Mouse (Mus musculus): ENCODE measurements around the gene Rbm43. TPM values are rescaled to one million over a fixed set of nuclear protein-coding genes. Genes with fewer than 3 reads are reported as not detected.

The Rbm43 gene
- 4.8 and 5.8 TPM in 2 replicates for polyA plus RNA-seq (2014; fragmentation: Nextera tagmentation; extraction: Ambion mirVana)

- Histone ChIP-seq H3K9me3 (ENCODE audit: control insufficient read depth, low read length) (no peaks in the 10 kb centered on the region), H3K36me3 (ENCODE audit: control insufficient read depth, insufficient read depth, low read length) (no peaks in the 10 kb centered on the region), H3K4me3 (ENCODE audit: low read depth, low read length) (peak within 1 kb of the TSS; percentile 49), H3K27me3 (ENCODE audit: control insufficient read depth, insufficient read depth, low read length) (no peaks in the 10 kb centered on the region), H3K9ac (replicated peaks; ENCODE audit: low read depth, low read length) (peak within 1 kb of the TSS; percentile 46), H3K4me1 (ENCODE audit: control insufficient read depth, insufficient read depth, low read length) (no peaks in the 10 kb centered on the region), H3K4me2 (ENCODE audit: low read depth, low read length) (peak within 1 kb of the TSS; percentile 92), H3K27ac (ENCODE audit: low read depth, low read length) (no peak within 1 kb of the TSS)
- peak; percentile 89 for ATAC-seq (ENCODE audit: low read depth)
- WGBS: 1% methylated on average over 48 of the region's 48 CpGs
Observed at GRCm38 (mm10) chr2:51934574-51935334, at the start of gene Rbm43. Rbm43 (minus strand) TSS chr2:51935163.

- WGBS: 80% methylated on average over 13 of the region's 13 CpGs
- H3K4me3 ChIP-seq (ENCODE audit: low read depth, low read length): no peak overlapping the region
- no peaks in the 10 kb centered on the region for H3K27me3 ChIP-seq (ENCODE audit: control insufficient read depth, insufficient read depth, low read length)
- no peaks in the 10 kb centered on the region for H3K4me1 ChIP-seq (ENCODE audit: control insufficient read depth, insufficient read depth, low read length)
- no peak overlapping the region for H3K4me2 ChIP-seq (ENCODE audit: low read depth, low read length)
- no peaks in the 10 kb centered on the region for H3K36me3 ChIP-seq (ENCODE audit: control insufficient read depth, insufficient read depth, low read length)
- no peak overlapping the region for H3K27ac ChIP-seq (ENCODE audit: low read depth, low read length)
- no peak for ATAC-seq (ENCODE audit: low read depth)
- no peaks in the 10 kb centered on the region for H3K9me3 ChIP-seq (ENCODE audit: control insufficient read depth, low read length)
- no peak overlapping the region for H3K9ac ChIP-seq (replicated peaks; ENCODE audit: low read depth, low read length)
Observed at GRCm38 (mm10) chr2:51982288-51982687, 47.3 kb upstream of the Rbm43 start.

- WGBS: 55% methylated on average over 11 of the region's 11 CpGs
- H3K9me3 ChIP-seq (ENCODE audit: control insufficient read depth, low read length): no peaks in the 10 kb centered on the region
- no peaks in the 10 kb centered on the region for H3K27me3 ChIP-seq (ENCODE audit: control insufficient read depth, insufficient read depth, low read length)
- no peak overlapping the region for H3K9ac ChIP-seq (replicated peaks; ENCODE audit: low read depth, low read length)
- ATAC-seq (ENCODE audit: low read depth): no peak
- peak overlapping the region; percentile 44 for H3K27ac ChIP-seq (ENCODE audit: low read depth, low read length)
- H3K4me3 ChIP-seq (ENCODE audit: low read depth, low read length): no peak overlapping the region
- no peaks in the 10 kb centered on the region for H3K36me3 ChIP-seq (ENCODE audit: control insufficient read depth, insufficient read depth, low read length)
- no peaks in the 10 kb centered on the region for H3K4me1 ChIP-seq (ENCODE audit: control insufficient read depth, insufficient read depth, low read length)
- no peak overlapping the region for H3K4me2 ChIP-seq (ENCODE audit: low read depth, low read length)
Observed at GRCm38 (mm10) chr2:51981630-51982029, 46.7 kb upstream of the Rbm43 start.

- no peaks in the 10 kb centered on the region for H3K9me3 ChIP-seq (ENCODE audit: control insufficient read depth, low read length)
- peak within 1 kb of the TSS; percentile 47 for H3K4me3 ChIP-seq (ENCODE audit: low read depth, low read length)
- 77% methylated on average over 9 of the region's 9 CpGs for WGBS
- H3K27ac ChIP-seq (ENCODE audit: low read depth, low read length): no peak within 1 kb of the TSS
- H3K36me3 ChIP-seq (ENCODE audit: control insufficient read depth, insufficient read depth, low read length): no peaks in the 10 kb centered on the region
- peak within 1 kb of the TSS; percentile 76 for H3K4me2 ChIP-seq (ENCODE audit: low read depth, low read length)
- peak within 1 kb of the TSS; percentile 56 for H3K9ac ChIP-seq (replicated peaks; ENCODE audit: low read depth, low read length)
- H3K4me1 ChIP-seq (ENCODE audit: control insufficient read depth, insufficient read depth, low read length): no peaks in the 10 kb centered on the region
- no peaks in the 10 kb centered on the region for H3K27me3 ChIP-seq (ENCODE audit: control insufficient read depth, insufficient read depth, low read length)
- no peak for ATAC-seq (ENCODE audit: low read depth)
Observed at GRCm38 (mm10) chr2:51973410-51973968, 38.5 kb upstream of the Rbm43 start, which contains the start of gene Nmi. Nmi (minus strand) TSS chr2:51973494.

- Histone ChIP-seq H3K4me2 (ENCODE audit: low read depth, low read length) (peak overlapping the region; percentile 76), H3K36me3 (ENCODE audit: control insufficient read depth, insufficient read depth, low read length) (no peaks in the 10 kb centered on the region), H3K27ac (ENCODE audit: low read depth, low read length) (no peak overlapping the region), H3K9me3 (ENCODE audit: control insufficient read depth, low read length) (no peaks in the 10 kb centered on the region), H3K4me3 (ENCODE audit: low read depth, low read length) (peak overlapping the region; percentile 47), H3K9ac (replicated peaks; ENCODE audit: low read depth, low read length) (peak overlapping the region; percentile 56), H3K27me3 (ENCODE audit: control insufficient read depth, insufficient read depth, low read length) (no peaks in the 10 kb centered on the region), H3K4me1 (ENCODE audit: control insufficient read depth, insufficient read depth, low read length) (no peaks in the 10 kb centered on the region)
- peak; percentile 86 for ATAC-seq (ENCODE audit: low read depth)
- WGBS: 3% methylated on average over 40 of the region's 40 CpGs
Observed at GRCm38 (mm10) chr2:51972641-51973409, 37.9 kb upstream of the Rbm43 start.

GRCm38 (mm10) chr2:51972142-51972541, 37.2 kb upstream of the Rbm43 start:
- Histone ChIP-seq H3K4me3 (ENCODE audit: low read depth, low read length) (no peak overlapping the region), H3K4me2 (ENCODE audit: low read depth, low read length) (peak overlapping the region; percentile 76; the same call in 1 of the 2 replicates), H3K36me3 (ENCODE audit: control insufficient read depth, insufficient read depth, low read length) (no peaks in the 10 kb centered on the region), H3K27me3 (ENCODE audit: control insufficient read depth, insufficient read depth, low read length) (no peaks in the 10 kb centered on the region), H3K27ac (ENCODE audit: low read depth, low read length) (no peak overlapping the region), H3K4me1 (ENCODE audit: control insufficient read depth, insufficient read depth, low read length) (no peaks in the 10 kb centered on the region), H3K9me3 (ENCODE audit: control insufficient read depth, low read length) (no peaks in the 10 kb centered on the region), H3K9ac (replicated peaks; ENCODE audit: low read depth, low read length) (no peak overlapping the region)
- 75% methylated on average over 5 of the region's 5 CpGs for WGBS
- no peak for ATAC-seq (ENCODE audit: low read depth)

- no peak overlapping the region for H3K9ac ChIP-seq (replicated peaks; ENCODE audit: low read depth, low read length)
- no peak for ATAC-seq (ENCODE audit: low read depth)
- H3K4me2 ChIP-seq (ENCODE audit: low read depth, low read length): no peak overlapping the region
- H3K27me3 ChIP-seq (ENCODE audit: control insufficient read depth, insufficient read depth, low read length): no peaks in the 10 kb centered on the region
- no peak overlapping the region for H3K27ac ChIP-seq (ENCODE audit: low read depth, low read length)
- no peaks in the 10 kb centered on the region for H3K36me3 ChIP-seq (ENCODE audit: control insufficient read depth, insufficient read depth, low read length)
- WGBS: 97% methylated on average over 4 of the region's 4 CpGs
- H3K9me3 ChIP-seq (ENCODE audit: control insufficient read depth, low read length): no peaks in the 10 kb centered on the region
- no peak overlapping the region for H3K4me3 ChIP-seq (ENCODE audit: low read depth, low read length)
- H3K4me1 ChIP-seq (ENCODE audit: control insufficient read depth, insufficient read depth, low read length): no peaks in the 10 kb centered on the region
Observed at GRCm38 (mm10) chr2:51970897-51971296, 35.9 kb upstream of the Rbm43 start.

GRCm38 (mm10) chr2:51967288-51967687, 32.3 kb upstream of the Rbm43 start:
- no peaks in the 10 kb centered on the region for H3K4me1 ChIP-seq (ENCODE audit: control insufficient read depth, insufficient read depth, low read length)
- H3K36me3 ChIP-seq (ENCODE audit: control insufficient read depth, insufficient read depth, low read length): no peaks in the 10 kb centered on the region
- H3K9me3 ChIP-seq (ENCODE audit: control insufficient read depth, low read length): no peaks in the 10 kb centered on the region
- WGBS: 89% methylated on average over 3 of the region's 3 CpGs
- no peak overlapping the region for H3K4me3 ChIP-seq (ENCODE audit: low read depth, low read length)
- ATAC-seq (ENCODE audit: low read depth): no peak
- no peak overlapping the region for H3K9ac ChIP-seq (replicated peaks; ENCODE audit: low read depth, low read length)
- H3K27me3 ChIP-seq (ENCODE audit: control insufficient read depth, insufficient read depth, low read length): no peaks in the 10 kb centered on the region
- no peak overlapping the region for H3K4me2 ChIP-seq (ENCODE audit: low read depth, low read length)
- H3K27ac ChIP-seq (ENCODE audit: low read depth, low read length): no peak overlapping the region

All from neural tube, embryonic 14.5 days (tissue).